21 mouse cellular contexts compared by ENCODE assay signal in the genomic region with DNA sequence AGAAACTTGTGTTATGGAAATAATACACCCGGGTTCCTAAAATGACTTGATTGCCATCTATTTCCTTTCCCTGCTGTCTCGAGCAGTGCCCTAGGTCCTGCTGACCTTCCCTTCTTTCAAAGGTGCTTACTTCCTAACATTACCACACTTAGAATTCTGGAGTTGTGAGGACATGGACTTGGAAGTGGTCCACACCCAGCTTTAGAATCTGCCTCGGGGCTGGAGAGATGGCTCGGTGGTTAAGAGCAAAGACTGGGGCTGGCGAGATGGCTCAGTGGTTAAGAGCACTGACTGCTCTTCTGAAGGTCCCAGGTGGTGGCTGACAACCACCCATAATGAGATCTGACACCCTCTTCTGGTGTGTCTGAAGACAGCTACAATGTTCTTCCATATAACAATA. TPM values are rescaled to one million over a fixed set of nuclear protein-coding genes. Genes with fewer than 3 reads are reported as not detected.
DNase-seq lines count a peak whose midpoint lies in the region; ATAC-seq and TF ChIP-seq lines count a peak whose summit lies in the region.
"Had no signal": no experiment of that assay in that cellular context is flagged by ENCODE, and none has a peak within 500 bp of the region (broad histone marks: within the 10 kb centered on the region; RNA-seq: fewer than 3 reads in every experiment).

No protein-coding gene starts in this region.

- H3K9me3 ChIP-seq in forebrain, embryonic 11.5 days (ENCODE audit: control insufficient read depth, low read length) = no peaks in the 10 kb centered on the region
- H3K9me3 ChIP-seq in forebrain, embryonic 10.5 days = no peaks in the 10 kb centered on the region
- H3K9me3 ChIP-seq in lung, postnatal 0 days (ENCODE audit: low read length) = no peaks in the 10 kb centered on the region
- H3K9me3 ChIP-seq: embryonic facial prominence, embryonic 15.5 days; heart, embryonic 10.5 days; hindbrain, embryonic 15.5 days; limb, embryonic 15.5 days; neural tube, embryonic 15.5 days had no signal

- no peaks in the 10 kb centered on the region for H3K4me1 ChIP-seq in forebrain, embryonic 11.5 days (replicated peaks; ENCODE audit: control insufficient read depth, insufficient read depth, low read length)
- H3K4me1 ChIP-seq in forebrain, embryonic 10.5 days = peaks cover 9% of the 10 kb centered on the region
- H3K4me1 ChIP-seq in lung, postnatal 0 days (ENCODE audit: insufficient read depth, low read depth, low read length) = no peaks in the 10 kb centered on the region
- H3K4me1 ChIP-seq in brown adipose tissue, adult 24 weeks (ENCODE audit: control insufficient read depth, insufficient read depth, insufficient read length, low read length) = no peaks in the 10 kb centered on the region
- H3K4me1 ChIP-seq: heart, embryonic 10.5 days; hindbrain, embryonic 15.5 days; neural tube, embryonic 15.5 days had no signal

- no peak for TF ChIP-seq CTCF in lung, postnatal 0 days (IDR thresholded peaks at IDR 0.05)

- H3K4me2 ChIP-seq in forebrain, embryonic 11.5 days (ENCODE audit: low read depth, low read length, severe bottlenecking) = no peak overlapping the region
- 0 out of 2 replicates have a peak overlapping the region, but pooled peaks have one; percentile 5 for H3K4me2 ChIP-seq in lung, postnatal 0 days (replicated peaks; ENCODE audit: low read depth, low read length)

- TF ChIP-seq EP300 in lung, postnatal 0 days (IDR thresholded peaks at IDR 0.05) = no peak

- H3K27me3 ChIP-seq in forebrain, embryonic 11.5 days (ENCODE audit: control insufficient read depth, insufficient read depth, low read length) = peaks cover 2% of the 10 kb centered on the region; the same call in 1 of the 2 replicates
- H3K27me3 ChIP-seq in forebrain, embryonic 10.5 days (ENCODE audit: poor library complexity, severe bottlenecking) = peaks cover 40% of the 10 kb centered on the region
- no peaks in the 10 kb centered on the region for H3K27me3 ChIP-seq in lung, postnatal 0 days (replicated peaks; ENCODE audit: insufficient read depth, low read length)
- H3K27me3 ChIP-seq: embryonic facial prominence, embryonic 15.5 days had no signal

- H3K27ac ChIP-seq in forebrain, embryonic 11.5 days (ENCODE audit: low read depth, low read length) = no peak overlapping the region
- no peak overlapping the region for H3K27ac ChIP-seq in forebrain, embryonic 10.5 days
- no peak overlapping the region for H3K27ac ChIP-seq in lung, postnatal 0 days (ENCODE audit: low read length)
- peak overlapping the region; percentile 47 for H3K27ac ChIP-seq in brown adipose tissue, adult 24 weeks (replicated peaks; ENCODE audit: low read depth, low read length)
- H3K27ac ChIP-seq: embryonic facial prominence, embryonic 15.5 days; heart, embryonic 10.5 days; hindbrain, embryonic 15.5 days; kidney, postnatal 0 days; limb, embryonic 15.5 days; liver, embryonic 14.5 days; macrophage; neural tube, embryonic 15.5 days had no signal

- ATAC-seq in forebrain, embryonic 11.5 days (replicated peaks; ENCODE audit: low FRiP score) = no peak
- peak; percentile 27; the same call in 1 of the 2 replicates for ATAC-seq in lung, postnatal 0 days
- ATAC-seq: forebrain, embryonic 16.5 days had no signal

- H3K36me3 ChIP-seq in forebrain, embryonic 11.5 days (ENCODE audit: control insufficient read depth, insufficient read depth, low read length) = no peaks in the 10 kb centered on the region
- no peaks in the 10 kb centered on the region for H3K36me3 ChIP-seq in forebrain, embryonic 10.5 days (replicated peaks)
- H3K36me3 ChIP-seq in lung, postnatal 0 days (ENCODE audit: insufficient read depth, low read length) = no peaks in the 10 kb centered on the region
- H3K36me3 ChIP-seq: embryonic facial prominence, embryonic 15.5 days; heart, embryonic 10.5 days; hindbrain, embryonic 15.5 days; limb, embryonic 15.5 days; neural tube, embryonic 15.5 days had no signal

- DNase-seq in forebrain, embryonic 11.5 days (ENCODE audit: low spot score) = peak; percentile 38
- no peak for DNase-seq in forebrain, embryonic 10.5 days (ENCODE audit: extremely low spot score, low spot score)
- DNase-seq in lung, postnatal 0 days (ENCODE audit: low spot score) = peak; percentile 28
- no peak for DNase-seq in lung, postnatal 36 days
- no peak for DNase-seq in urinary bladder, adult 2 months (ENCODE audit: low spot score)
- DNase-seq in adrenal gland, postnatal 25 days = no peak
- DNase-seq: cerebellum, adult 11 months; cerebellum, adult 9-11 months; layer of hippocampus, adult 9-11 months; left cerebral cortex, postnatal 4 days; thymus, postnatal 25 days had no signal

- 75% methylated on average over 5 of the region's 5 CpGs for WGBS in forebrain, embryonic 11.5 days
- WGBS in forebrain, embryonic 10.5 days = 69% methylated on average over 5 of the region's 5 CpGs
- whole genome bisulfite sequencing in lung, postnatal 0 days = 38% methylated on average over 5 of the region's 5 CpGs

- no peak overlapping the region for H3K9ac ChIP-seq in forebrain, embryonic 11.5 days (ENCODE audit: low read length)
- no peak overlapping the region for H3K9ac ChIP-seq in lung, postnatal 0 days (replicated peaks; ENCODE audit: low read depth)
- H3K9ac ChIP-seq: embryonic facial prominence, embryonic 15.5 days; hindbrain, embryonic 15.5 days; limb, embryonic 15.5 days; liver, embryonic 14.5 days; neural tube, embryonic 15.5 days had no signal

- no peak overlapping the region for H3K4me3 ChIP-seq in forebrain, embryonic 11.5 days (ENCODE audit: low read depth, low read length)
- no peak overlapping the region for H3K4me3 ChIP-seq in forebrain, embryonic 10.5 days
- H3K4me3 ChIP-seq in lung, postnatal 0 days (ENCODE audit: low read depth, low read length) = no peak overlapping the region
- no peak overlapping the region for H3K4me3 ChIP-seq in brown adipose tissue, adult 24 weeks (ENCODE audit: insufficient read depth, low read depth, low read length)
- H3K4me3 ChIP-seq: embryonic facial prominence, embryonic 15.5 days; hindbrain, embryonic 15.5 days; neural tube, embryonic 15.5 days had no signal

RNA-seq across cellular contexts. Expression of a gene that starts 9.2 kb away (rescaled TPM):
- polyA plus RNA-seq in forebrain, embryonic 11.5 days (2014; fragmentation: Nextera tagmentation; extraction: Ambion mirVana) = 29.8 and 31.1 TPM in 2 replicates
- 26.1 and 26.5 TPM in 2 replicates for polyA plus RNA-seq in forebrain, embryonic 10.5 days (2016; fragmentation: Nextera tagmentation; extraction: Ambion mirVana)
- 15.5 and 18.9 TPM in 2 replicates for polyA plus RNA-seq in lung, postnatal 0 days (2015; fragmentation: Nextera tagmentation; extraction: Ambion mirVana)
- polyA plus RNA-seq in brown adipose tissue, adult 24 weeks (2012; ENCODE audit: insufficient read depth, insufficient read length, missing spikeins) = 7.5 and 13.1 TPM in 2 replicates
- polyA plus RNA-seq in urinary bladder, adult 2 months (2012; rRNA removed) = 8.4 and 10.3 TPM in 2 replicates
- 13.0 and 15.4 TPM in 2 replicates for total RNA-seq in adrenal gland, postnatal 25 days (2021)

RNA-seq across cellular contexts. Expression of a gene that starts 34.4 kb away (rescaled TPM):
- 219 and 231 TPM in 2 replicates for polyA plus RNA-seq in forebrain, embryonic 11.5 days (2014; fragmentation: Nextera tagmentation; extraction: Ambion mirVana)
- 294 and 298 TPM in 2 replicates for polyA plus RNA-seq in forebrain, embryonic 10.5 days (2016; fragmentation: Nextera tagmentation; extraction: Ambion mirVana)
- 138 and 155 TPM in 2 replicates for polyA plus RNA-seq in lung, postnatal 0 days (2015; fragmentation: Nextera tagmentation; extraction: Ambion mirVana)
- 149 and 242 TPM in 2 replicates for polyA plus RNA-seq in brown adipose tissue, adult 24 weeks (2012; ENCODE audit: insufficient read depth, insufficient read length, missing spikeins)
- 62.4 and 118 TPM in 2 replicates for polyA plus RNA-seq in urinary bladder, adult 2 months (2012; rRNA removed)
- 162 and 189 TPM in 2 replicates for total RNA-seq in adrenal gland, postnatal 25 days (2021)

Comparison
In these comparisons a context has a peak if more than half of its experiments do, and no peak if none do; other contexts are left out.
1. DNase-seq: peak in forebrain, embryonic 11.5 days (single experiment) and lung, postnatal 0 days (single experiment); none in forebrain, embryonic 10.5 days (single experiment), lung, postnatal 36 days (single experiment), urinary bladder, adult 2 months (single experiment) and adrenal gland, postnatal 25 days (single experiment).